ENCODE assay signal across 10 mouse cellular contexts in the genomic region with DNA sequence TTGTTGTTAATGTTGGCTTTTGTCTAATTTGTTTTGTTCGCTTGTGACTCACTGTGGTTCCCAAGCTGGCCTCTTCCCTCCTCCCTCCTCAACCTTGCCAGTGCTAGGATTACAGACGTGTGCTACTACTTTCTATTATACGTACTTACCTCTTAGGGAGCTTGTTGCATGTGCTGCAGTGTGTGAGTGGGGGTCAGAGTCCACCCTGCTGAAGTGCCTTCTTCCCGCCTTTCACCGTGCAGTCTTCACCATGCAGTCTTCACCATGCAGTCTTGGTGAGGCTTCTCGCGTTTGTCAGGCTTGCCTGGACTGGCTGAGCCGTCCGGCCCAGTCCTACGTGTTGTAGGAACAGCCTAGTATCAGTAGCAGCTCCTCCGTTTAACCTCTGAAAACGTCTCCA.
"Had no signal": no experiment of that assay in that cellular context is flagged by ENCODE, and none has a peak within 500 bp of the region (broad histone marks: within the 10 kb centered on the region; RNA-seq: fewer than 3 reads in every experiment).

No protein-coding gene starts in this region.

- H3K27me3 ChIP-seq: liver, embryonic 13.5 days; neural tube, embryonic 15.5 days had no signal

- H3K27ac ChIP-seq: limb, embryonic 10.5 days; liver, embryonic 13.5 days; neural tube, embryonic 15.5 days had no signal

- H3K4me3 ChIP-seq: limb, embryonic 10.5 days; liver, embryonic 13.5 days; myocyte; neural tube, embryonic 15.5 days had no signal

- H3K9ac ChIP-seq: liver, embryonic 13.5 days; liver, postnatal 0 days; neural tube, embryonic 15.5 days had no signal

- H3K4me2 ChIP-seq: liver, embryonic 13.5 days; neural tube, embryonic 15.5 days had no signal

- ATAC-seq: liver, postnatal 0 days had no signal

- H3K36me3 ChIP-seq: neural tube, embryonic 15.5 days had no signal

- H3K4me1 ChIP-seq: limb, embryonic 10.5 days had no signal

- DNase-seq: liver, embryonic 13.5 days; liver, postnatal 0 days; midbrain, embryonic 14.5 days; right cerebral cortex, adult 18-20 months; right cerebral cortex, postnatal 25 days; thymus, adult 2 months; thymus, postnatal 25 days had no signal

- H3K9me3 ChIP-seq: limb, embryonic 10.5 days; liver, embryonic 13.5 days; neural tube, embryonic 15.5 days had no signal
